In genomic region chr5:103752665-103753510, GRCm38 (mm10) we compare ENCODE assay signal across 8 mouse cellular contexts.
A peak's percentile ranks its signal among the peaks of the same experiment; 100 is the strongest.
DNase-seq lines count a peak whose midpoint lies in the region; ATAC-seq lines count a peak whose summit lies in the region.

No protein-coding gene starts in this region.

- no peaks in the 10 kb centered on the region for H3K9me3 ChIP-seq in heart, embryonic 13.5 days
- no peaks in the 10 kb centered on the region for H3K9me3 ChIP-seq in kidney, embryonic 16.5 days (ENCODE audit: low read length)

- peak; percentile 78 for DNase-seq in T-cell, adult 2 months (ENCODE audit: low spot score)
- DNase-seq in embryo, embryonic 11 days: peak; percentile 56
- DNase-seq in lung, postnatal 4 days: peak; percentile 60 to 65
- peak; percentile 58 for DNase-seq in spleen, adult 12 weeks (ENCODE audit: low spot score)
- no peak for DNase-seq in urinary bladder, postnatal 36 days (ENCODE audit: low spot score in 2 of 2)

- H3K27ac ChIP-seq in heart, embryonic 13.5 days (replicated peaks): peak overlapping the region; percentile 98
- H3K27ac ChIP-seq in kidney, embryonic 16.5 days (ENCODE audit: low read length): peak overlapping the region; percentile 97

- peak overlapping the region; percentile 95 for H3K4me2 ChIP-seq in heart, embryonic 13.5 days
- peak overlapping the region; percentile 83 for H3K4me2 ChIP-seq in kidney, embryonic 16.5 days (replicated peaks; ENCODE audit: low read depth, low read length)

- peak; percentile 58 for ATAC-seq in CD4-positive, CD25-positive, alpha-beta regulatory T cell, adult 4 months
- no peak for ATAC-seq in heart, embryonic 13.5 days (ENCODE audit: extremely low read depth, insufficient number of reproducible peaks, low FRiP score, low TSS enrichment)
- ATAC-seq in kidney, embryonic 16.5 days (ENCODE audit: low FRiP score, low TSS enrichment): no peak

- H3K4me3 ChIP-seq in heart, embryonic 13.5 days: peak overlapping the region; percentile 74
- H3K4me3 ChIP-seq in kidney, embryonic 16.5 days (ENCODE audit: low read length): peak overlapping the region; percentile 82

- no peaks in the 10 kb centered on the region for H3K36me3 ChIP-seq in heart, embryonic 13.5 days
- H3K36me3 ChIP-seq in kidney, embryonic 16.5 days (ENCODE audit: insufficient read depth, low read length): no peaks in the 10 kb centered on the region

- WGBS in heart, embryonic 13.5 days: 2% methylated on average over 23 of the region's 23 CpGs
- WGBS in kidney, embryonic 16.5 days: 3% methylated on average over 23 of the region's 23 CpGs

- peaks cover 35% of the 10 kb centered on the region for H3K4me1 ChIP-seq in heart, embryonic 13.5 days
- H3K4me1 ChIP-seq in kidney, embryonic 16.5 days (ENCODE audit: insufficient read depth, low read length): peaks cover 29% of the 10 kb centered on the region

- peak overlapping the region; percentile 94 for H3K9ac ChIP-seq in heart, embryonic 13.5 days
- peak overlapping the region; percentile 91 for H3K9ac ChIP-seq in kidney, embryonic 16.5 days (replicated peaks; ENCODE audit: low read length)

- H3K27me3 ChIP-seq in heart, embryonic 13.5 days (replicated peaks): peaks cover 4% of the 10 kb centered on the region; the same call in 1 of the 2 replicates
- no peaks in the 10 kb centered on the region for H3K27me3 ChIP-seq in kidney, embryonic 16.5 days (ENCODE audit: insufficient read depth, low read length)

Comparison
In these comparisons a context has a peak if more than half of its experiments do, and no peak if none do; other contexts are left out.
1. DNase-seq: peak in T-cell, adult 2 months (single experiment), embryo, embryonic 11 days (single experiment), lung, postnatal 4 days (2 of 2) and spleen, adult 12 weeks (single experiment); none in urinary bladder, postnatal 36 days (0 of 2).